Mouse (Mus musculus): ENCODE data around the gene Tex2.

DNA sequence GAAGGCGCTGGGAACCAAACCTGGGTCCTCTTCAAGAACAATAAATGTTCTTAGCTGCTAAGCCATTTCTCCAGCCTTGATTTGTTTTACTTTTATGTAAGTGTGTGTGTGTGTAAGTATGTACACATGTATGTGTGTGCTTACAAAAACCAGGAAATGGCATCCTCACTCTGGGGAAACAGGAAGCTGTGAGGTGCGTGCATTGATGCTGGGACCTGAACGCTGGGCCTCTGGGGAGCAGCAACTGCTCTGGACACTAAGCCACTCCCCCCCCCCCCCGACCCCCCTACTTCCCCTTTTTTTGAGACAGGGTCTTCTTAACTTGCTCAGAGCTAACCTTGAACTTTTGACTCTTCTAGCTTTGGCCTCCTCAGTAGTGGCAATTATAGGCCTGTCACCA lies 62.8 kb downstream of the Tex2 start:
- TF ChIP-seq CTCF (IDR thresholded peaks at IDR 0.05; ENCODE audit: borderline replicate concordance, insufficient read depth, low read depth, low read length) (no peak), POLR2A (IDR thresholded peaks at IDR 0.05; ENCODE audit: borderline replicate concordance, insufficient read depth, low read length) (no peak)

Measured in cerebellum, adult 2 months (tissue).